Mouse (Mus musculus) heart, postnatal 0 days (tissue): ENCODE data around the gene Glmp.
A peak's percentile ranks its signal among the peaks of the same experiment; 100 is the strongest.

Experiments
- CTCF ChIP-seq: IDR thresholded peaks from 2 replicates; pipeline ENCODE4 v1.5.1; 2016; ENCODE audit warnings: antibody characterized with exemption, control low read depth, low read depth
- EP300 ChIP-seq: IDR thresholded peaks from 2 replicates; pipeline ENCODE4 v1.6.1; 2016; ENCODE audit warnings: antibody characterized with exemption, low read depth

DNA sequence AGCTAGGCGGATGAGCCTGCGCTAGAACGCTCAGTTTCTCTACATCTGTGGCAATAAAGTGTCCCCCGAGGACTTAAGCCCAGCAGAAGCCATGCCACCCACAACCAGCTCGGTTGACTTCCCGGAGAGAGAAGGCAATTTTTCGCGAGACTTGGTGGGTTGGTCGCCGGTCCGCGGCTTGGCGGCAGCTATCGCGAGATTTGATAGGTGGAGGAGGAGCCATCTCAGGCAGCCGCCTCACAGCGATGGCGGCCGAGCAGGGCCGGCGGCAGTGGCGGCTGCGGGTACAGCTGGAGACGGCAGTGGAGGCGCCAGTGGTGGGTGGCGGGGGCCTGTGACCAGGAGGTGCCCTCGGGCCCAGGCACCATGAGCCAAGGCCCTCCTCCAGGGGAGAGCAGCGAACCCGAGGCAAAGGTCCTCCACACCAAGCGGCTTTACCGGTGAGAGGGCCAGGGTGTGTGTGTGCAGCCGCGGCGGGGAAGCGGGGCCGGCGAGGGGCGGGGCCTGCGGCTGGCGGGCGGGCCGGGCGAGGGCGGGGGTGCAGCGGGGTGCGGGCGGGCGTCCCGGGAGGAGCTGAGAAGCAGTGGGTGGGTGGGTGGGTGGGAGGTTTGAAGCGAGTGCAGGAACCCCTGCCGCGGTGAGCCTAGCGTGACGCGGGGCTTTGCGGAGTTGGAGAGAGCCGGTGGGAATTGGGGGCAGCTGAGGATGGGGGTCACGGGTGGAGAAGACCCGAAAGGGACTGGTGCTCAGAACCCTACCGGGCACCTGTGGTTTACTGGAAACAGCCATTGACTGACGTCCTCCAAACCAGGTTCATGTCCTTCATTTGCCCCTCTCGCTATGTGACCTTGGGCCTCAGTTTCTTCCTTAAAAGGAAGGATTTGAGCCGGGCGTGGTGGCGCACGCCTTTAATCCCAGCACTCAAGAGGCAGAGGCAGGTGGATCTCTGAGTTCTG, 11.5 kb downstream of the Glmp start, which contains the start of the genes Tmem79 and Smg5:
- TF ChIP-seq CTCF (no peak), EP300 (peak; percentile 89)
